Mouse (Mus musculus) heart, adult 2 months (tissue): Measurements from ENCODE around the gene Hemgn.

Source experiments
- CTCF ChIP-seq: fragments of 200-600 bp; IDR thresholded peaks from 2 replicates; pipeline ENCODE4 v1.8.1; 2022; ENCODE audit warnings: antibody characterized with exemption, mild to moderate bottlenecking, moderate library complexity
- POLR2A ChIP-seq: fragments of 200-500 bp; IDR thresholded peaks from 2 replicates; pipeline ENCODE4 v1.6.1; 2011; ENCODE audit warnings: mild to moderate bottlenecking, low read depth, low read length, control low read depth; ENCODE audit not compliant: insufficient read depth

DNA sequence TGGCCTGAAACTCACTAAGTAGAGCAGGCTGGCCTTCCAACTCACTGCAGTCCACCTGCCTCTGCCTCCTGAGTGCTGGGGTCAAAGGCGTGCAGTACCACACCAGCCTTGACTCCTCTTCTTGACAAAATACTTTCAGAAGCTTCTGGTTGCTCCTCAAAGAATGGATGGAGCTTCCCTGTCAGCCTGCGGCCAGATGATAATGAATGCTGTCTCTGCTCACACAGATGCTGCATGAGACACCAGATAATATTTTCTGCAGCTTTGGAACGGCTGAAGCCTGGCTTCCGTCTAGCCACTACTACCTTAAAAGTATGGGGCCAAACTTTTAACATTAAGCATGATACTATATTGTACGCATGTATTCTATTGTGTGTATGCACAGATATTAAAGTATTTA, 2.6 kb downstream of the Hemgn start:
- TF ChIP-seq POLR2A = no peak
- TF ChIP-seq CTCF = no peak
